Mouse (Mus musculus): ENCODE data around the gene Gm136. TPM values are rescaled to one million over a fixed set of nuclear protein-coding genes. Genes with fewer than 3 reads are reported as not detected.
"Not testable (repeated sequence)": the region's sequence is repeated elsewhere in the genome, so short reads cannot be mapped to it uniquely, and the experiment has no call there.

Gm136 gene
- total RNA-seq (2021), result not detected

- intact Hi-C loops (cut with DNase I), result no loop called here
- no peak for DNase-seq
These were observed at the start of gene Gm136 for GRCm38 (mm10) chr4:34756163-34756562. Gene Gm136, minus strand, starts transcription at chr4:34756263.

GRCm38 (mm10) chr4:34801166-34802034 lies 45.3 kb upstream of the Gm136 start:
- no peak for DNase-seq
- intact Hi-C loops (cut with DNase I), result no loop called here

GRCm38 (mm10) chr4:34798005-34798404 lies 41.9 kb upstream of the Gm136 start:
- no peak for DNase-seq
- intact Hi-C loops (cut with DNase I), result no loop called here

- intact Hi-C loops (cut with DNase I), result no loop called here
- no peak for DNase-seq
These were observed 41.4 kb upstream of the Gm136 start for GRCm38 (mm10) chr4:34797294-34797983.

GRCm38 (mm10) chr4:34796294-34796693 lies 40.2 kb upstream of the Gm136 start:
- intact Hi-C loops (cut with DNase I), result no loop called here

GRCm38 (mm10) chr4:34786476-34786875 lies 30.4 kb upstream of the Gm136 start:
- DNase-seq, result no peak
- intact Hi-C loops (cut with DNase I), result no loop called here

More at GRCm38 (mm10) chr4:34796294-34796693, 40.2 kb upstream of the Gm136 start:
- no peak for DNase-seq

GRCm38 (mm10) chr4:34785646-34786045 lies 29.6 kb upstream of the Gm136 start:
- intact Hi-C loops (cut with DNase I), result loop anchor here (2.0 kb wide), 1 partner anchor 135 kb away; no protein-coding TSS in a partner anchor
- DNase-seq, result no peak

GRCm38 (mm10) chr4:34784865-34785264 lies 28.8 kb upstream of the Gm136 start:
- intact Hi-C loops (cut with DNase I), result loop anchor here (2.0 kb wide), 1 partner anchor 136 kb away; no protein-coding TSS in a partner anchor
- DNase-seq, result no peak

- no peak for DNase-seq
- intact Hi-C loops (cut with DNase I), result no loop called here
These were observed 26.7 kb upstream of the Gm136 start for GRCm38 (mm10) chr4:34782730-34783129.

GRCm38 (mm10) chr4:34777677-34778527 lies 21.8 kb upstream of the Gm136 start, which contains the start of gene Smim8:
Gene Smim8, minus strand, starts transcription at chr4:34778423.
- peak; percentile 94 to 97 for DNase-seq
- intact Hi-C loops (cut with DNase I), result loop anchor here (1.0 to 10.0 kb wide), 4 partner anchors 41 to 223 kb away; partner anchors contain the start of genes Akirin2, Slc35a1 and Zfp292

- intact Hi-C loops (cut with DNase I), result loop anchor here (10.0 kb wide), 1 partner anchor 217 kb away; the partner anchor contains the start of gene Akirin2
- no peak for DNase-seq
These were observed 15.7 kb upstream of the Gm136 start for GRCm38 (mm10) chr4:34771652-34772371.

- no peak for DNase-seq
- intact Hi-C loops (cut with DNase I), result no loop called here
These were observed 6.8 kb downstream of the Gm136 start for GRCm38 (mm10) chr4:34749236-34749635.

- intact Hi-C loops (cut with DNase I), result no loop called here
- no peak for DNase-seq
These were observed 21.6 kb downstream of the Gm136 start for GRCm38 (mm10) chr4:34734461-34734860.

- intact Hi-C loops (cut with DNase I); DNase-seq: not testable (repeated sequence)
These were observed 22.6 kb downstream of the Gm136 start for GRCm38 (mm10) chr4:34733415-34733814.

- DNase-seq, result peak; percentile 56 to 61
- intact Hi-C loops (cut with DNase I), result no loop called here
These were observed 26.2 kb downstream of the Gm136 start, which contains the start of gene Cfap206 for GRCm38 (mm10) chr4:34729851-34730341. Gene Cfap206, minus strand, starts transcription at chr4:34730206.

- intact Hi-C loops (cut with DNase I); DNase-seq: not testable (repeated sequence)
These were observed 30.4 kb downstream of the Gm136 start for GRCm38 (mm10) chr4:34725710-34726109.

GRCm38 (mm10) chr4:34724306-34724705 lies 31.8 kb downstream of the Gm136 start:
- no peak for DNase-seq
- intact Hi-C loops (cut with DNase I), result no loop called here

GRCm38 (mm10) chr4:34723186-34723585 lies 32.9 kb downstream of the Gm136 start:
- intact Hi-C loops (cut with DNase I), result no loop called here
- no peak for DNase-seq

GRCm38 (mm10) chr4:34720127-34720895 lies 35.8 kb downstream of the Gm136 start:
- intact Hi-C loops (cut with DNase I), result no loop called here
- DNase-seq, result no peak

Data from heart, postnatal 36 days (tissue).